Mouse (Mus musculus) urinary bladder, postnatal 25 days (tissue): ENCODE measurements around the gene Krt78.

Source experiments
- DNase-seq: peaks from one replicate; pipeline ENCODE4 v3.0.0; 2022; ENCODE audit warnings: low spot score

Gene Krt78

DNA sequence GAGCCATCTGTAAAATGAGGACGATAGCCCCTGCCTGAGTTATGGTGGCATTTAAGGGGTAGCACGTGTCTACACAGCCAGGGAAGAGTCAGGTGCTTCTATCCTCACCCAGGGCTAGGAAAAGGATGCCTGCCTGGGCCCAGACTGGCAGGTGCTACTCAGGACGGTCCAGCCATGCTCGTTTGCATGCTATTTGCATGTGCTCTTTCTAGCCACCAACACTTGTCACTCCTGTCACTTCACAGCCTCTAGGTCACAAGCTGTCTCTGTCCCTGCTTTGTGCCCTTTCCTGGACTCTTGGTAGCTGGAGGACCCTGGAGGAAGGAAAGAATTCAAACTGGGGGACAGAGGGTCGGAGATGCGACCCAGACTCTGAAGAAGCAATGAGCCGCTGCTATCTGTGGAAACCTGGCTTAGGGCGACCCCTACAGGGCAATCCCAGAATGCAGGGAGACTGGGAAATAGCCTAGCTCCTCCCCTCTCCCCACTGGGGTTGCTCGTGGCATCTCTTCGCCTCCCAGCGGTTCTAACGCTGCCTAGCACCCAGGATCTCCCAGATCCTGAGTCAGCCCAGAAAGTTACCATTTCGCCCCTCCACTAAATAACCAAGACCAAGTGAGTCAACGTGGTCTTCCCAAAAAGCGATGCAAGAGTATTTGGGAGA, 19.5 kb upstream of the Krt78 start:
- DNase-seq: peak; percentile 98

DNA sequence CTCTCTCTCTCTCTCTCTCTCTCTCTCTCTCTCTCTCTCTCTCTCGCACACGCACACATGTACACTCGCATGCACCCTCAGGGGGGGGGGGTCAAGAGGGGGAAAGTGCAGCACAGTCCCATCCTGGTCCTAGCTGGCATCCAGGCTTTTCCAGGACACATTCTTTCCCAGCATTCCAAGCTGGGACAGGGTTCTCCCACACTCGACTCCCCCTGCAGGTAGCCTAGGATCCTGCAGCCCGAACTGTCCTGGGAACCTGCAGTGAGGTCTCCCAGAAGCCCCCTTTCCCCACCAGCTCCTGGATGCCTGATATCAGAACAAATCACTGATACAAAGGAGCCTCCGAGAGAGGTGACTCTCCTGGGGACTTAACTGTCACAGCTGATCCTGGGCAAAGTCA, 16.4 kb upstream of the Krt78 start:
- peak; percentile 51 for DNase-seq

DNA sequence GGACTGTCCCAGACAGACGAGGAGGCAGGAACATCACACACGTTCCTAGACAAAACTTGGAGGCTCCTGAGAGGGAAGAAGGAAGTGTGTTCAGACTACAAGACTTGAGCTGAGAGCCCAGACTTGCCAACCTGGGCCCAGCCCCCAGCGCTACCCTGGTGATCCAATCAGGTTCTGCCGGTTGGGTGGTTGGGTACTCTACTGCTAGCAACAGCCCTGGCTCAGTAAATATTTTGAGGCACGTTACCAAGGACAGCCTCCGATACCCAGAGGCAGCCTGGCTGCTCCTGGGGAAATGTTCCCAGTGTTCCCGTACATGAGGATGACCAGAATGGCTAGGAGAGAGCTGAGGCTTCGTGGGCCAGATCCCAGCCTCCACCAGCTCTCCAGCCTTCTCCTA, 12.7 kb upstream of the Krt78 start:
- peak; percentile 59 for DNase-seq

DNA sequence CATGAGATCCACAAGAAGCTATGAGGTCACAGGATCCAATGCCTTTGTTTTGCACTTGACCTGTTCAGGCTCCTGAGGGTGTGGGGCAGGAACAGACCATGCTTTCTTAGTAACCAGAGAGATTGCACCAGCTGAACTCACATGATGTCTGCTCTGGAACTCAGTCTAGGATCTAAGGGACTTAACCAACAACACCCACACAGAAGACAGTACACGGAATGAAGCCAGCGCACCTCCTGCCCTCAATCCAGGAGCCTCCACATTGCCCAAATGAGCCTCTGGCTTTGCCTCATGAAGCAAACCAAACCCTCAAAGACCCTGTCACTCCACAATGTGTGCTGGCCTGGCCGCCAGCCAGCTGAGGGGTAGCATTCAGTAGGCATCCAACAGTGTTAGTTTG, 4.8 kb upstream of the Krt78 start:
- DNase-seq: no peak

DNA sequence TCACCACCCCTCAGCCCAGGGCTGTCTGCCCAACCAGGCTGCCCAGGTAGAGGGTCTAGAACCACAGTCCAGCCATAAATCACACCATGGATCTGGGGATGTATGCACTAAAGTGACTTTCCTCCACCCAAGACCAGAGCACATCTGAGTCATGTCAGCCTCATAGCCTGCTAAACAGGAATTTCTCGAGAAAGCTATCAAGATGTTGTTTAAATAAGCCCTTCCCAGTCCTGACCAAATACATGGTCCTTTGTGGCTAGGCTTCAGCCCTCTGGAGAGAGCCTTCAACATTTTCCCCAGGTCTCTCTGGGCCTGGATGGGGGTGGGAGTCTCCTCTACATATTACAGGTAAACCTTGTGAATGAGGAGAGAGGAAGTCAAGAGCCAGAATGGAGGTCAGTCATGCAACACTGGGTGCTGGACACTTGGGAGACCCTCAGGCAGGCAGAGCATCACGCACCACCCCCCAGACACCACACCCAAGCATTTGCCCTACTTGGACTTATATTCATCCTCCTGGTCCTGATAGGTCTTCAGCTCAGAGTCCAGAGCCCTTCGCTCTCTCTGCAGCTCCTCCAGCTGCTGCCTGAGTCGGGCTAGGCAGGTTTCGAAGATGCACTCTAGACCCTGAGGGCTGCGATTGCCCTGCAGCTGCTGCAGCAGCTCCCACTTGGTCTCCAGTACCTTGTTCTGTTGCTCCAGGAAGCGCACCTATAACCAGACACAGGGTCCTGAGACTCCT, 1.2 kb downstream of the Krt78 start:
- DNase-seq: peak; percentile 42

DNA sequence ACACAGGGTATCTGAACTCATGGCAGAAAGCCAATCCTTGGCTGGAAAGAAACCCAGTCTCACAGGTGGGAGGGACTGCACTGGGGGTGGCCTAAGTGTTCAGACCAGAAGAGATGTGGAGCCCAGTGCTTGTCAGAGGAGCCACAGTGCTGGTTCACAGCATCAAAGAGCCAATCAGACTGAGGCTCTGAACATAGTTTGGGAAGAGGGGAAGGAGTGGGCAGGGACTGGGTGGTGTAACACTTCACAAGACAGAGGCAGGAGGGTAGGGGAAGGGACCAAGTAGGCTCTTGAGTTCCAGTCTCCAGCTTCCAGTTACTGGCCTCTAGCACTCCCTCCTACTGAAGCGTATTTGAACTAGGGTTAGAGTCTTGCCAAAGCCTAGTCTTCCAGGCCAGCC, 8.7 kb downstream of the Krt78 start:
- DNase-seq: no peak

DNA sequence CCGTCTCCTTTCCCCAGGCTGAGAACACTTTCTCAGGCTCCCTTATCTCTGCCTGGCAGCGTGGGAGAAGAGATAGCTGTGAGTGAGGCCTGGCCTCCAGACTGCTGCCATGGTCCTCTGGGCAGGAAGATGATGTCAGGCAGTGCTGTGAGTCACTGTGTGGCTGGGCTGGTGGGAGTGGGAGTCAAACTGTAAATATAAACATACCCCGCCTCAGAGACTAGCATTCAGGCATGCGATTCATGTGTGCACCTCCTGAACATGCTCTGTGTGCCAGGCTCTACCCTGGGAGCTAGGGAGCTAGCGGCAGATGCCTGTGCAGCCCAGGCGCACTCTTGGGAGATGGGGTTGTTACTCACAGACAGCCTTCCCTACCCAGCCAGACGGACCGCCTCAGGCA, 12.1 kb downstream of the Krt78 start:
- peak; percentile 24 for DNase-seq

DNA sequence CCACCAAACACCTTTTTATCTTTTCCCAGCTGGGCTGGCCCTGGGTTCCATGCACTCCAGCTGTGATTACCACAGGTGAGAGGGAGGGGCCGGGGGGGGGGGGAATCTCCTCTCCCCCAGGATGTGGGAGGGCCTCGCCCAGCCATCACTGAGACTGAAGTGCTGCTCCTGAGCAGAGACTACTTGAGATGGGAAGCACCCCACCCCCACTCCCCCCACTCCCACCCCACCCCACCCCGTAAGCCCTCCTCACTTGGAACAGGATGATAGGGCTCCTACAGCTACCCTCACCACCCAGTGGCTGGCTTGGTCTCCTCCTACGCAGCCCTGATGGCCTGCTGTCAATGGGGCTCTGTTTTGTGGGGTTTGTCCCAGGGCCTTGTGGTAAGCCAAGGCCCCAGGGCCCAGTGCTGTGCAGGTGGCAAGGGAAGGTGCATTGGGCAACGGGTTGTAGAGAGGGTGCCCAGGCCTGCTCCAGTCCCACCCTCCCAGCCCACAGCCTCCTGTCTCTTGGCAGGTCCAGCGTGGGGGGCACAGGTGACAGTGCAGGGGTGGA, 13.7 kb downstream of the Krt78 start, which contains the start of gene Krt79:
Gene Krt79 (minus strand): TSS at position 51 of the 556 bp plus-strand sequence.
- DNase-seq: no peak

DNA sequence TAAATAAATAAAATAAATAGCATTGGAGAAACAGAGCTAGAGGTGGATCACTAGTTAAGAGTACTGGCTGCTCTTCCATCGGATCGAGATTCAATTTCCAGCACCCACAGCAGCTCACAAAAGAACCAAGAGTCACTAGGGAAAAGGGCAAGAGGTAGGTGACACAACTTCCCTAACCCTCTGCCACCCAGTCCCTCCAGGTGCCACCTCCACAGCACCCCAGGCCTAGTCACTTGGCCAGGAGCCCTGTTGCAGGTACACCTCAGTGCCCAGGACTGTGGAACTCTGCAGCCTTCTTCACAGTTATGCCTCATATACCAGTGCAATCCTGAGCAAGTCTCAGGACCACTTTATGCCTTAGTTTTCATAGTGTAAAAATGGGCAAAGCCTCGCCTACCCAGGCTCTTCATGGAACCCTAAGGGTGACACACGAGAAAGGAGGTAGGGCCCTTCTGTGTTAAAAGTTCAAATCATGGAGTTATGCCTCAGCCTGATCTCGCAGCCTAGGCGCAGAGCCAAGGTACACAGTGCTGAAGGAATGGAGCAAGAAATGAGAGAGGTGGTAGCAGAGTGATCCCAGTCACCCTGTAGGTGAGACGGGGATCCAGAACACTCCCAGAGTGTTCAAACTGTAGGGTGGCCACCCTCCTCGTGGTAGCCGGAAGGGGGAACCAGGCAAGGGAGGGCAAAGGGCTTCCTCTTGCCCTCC, 15.3 kb downstream of the Krt78 start:
- DNase-seq: peak; percentile 36

DNA sequence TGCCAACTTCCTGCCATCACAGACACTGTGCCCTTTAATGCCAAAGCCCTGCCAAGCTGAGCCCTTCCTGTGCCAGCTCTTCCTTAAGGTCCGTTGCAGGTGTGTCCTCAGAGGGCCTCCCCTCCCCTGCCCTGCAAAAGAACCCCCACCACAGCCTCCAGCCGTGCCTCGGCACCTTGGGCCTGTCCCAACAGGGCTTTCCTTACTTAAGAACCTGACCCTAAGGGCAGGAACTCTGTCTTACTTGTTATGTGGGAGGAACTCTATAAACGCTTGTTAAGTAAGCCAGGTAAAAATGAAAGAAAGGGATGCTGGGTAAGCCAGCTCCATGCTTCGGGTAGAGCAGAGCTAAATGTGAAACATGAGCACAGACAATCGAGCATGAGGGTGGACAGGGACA, 21.1 kb downstream of the Krt78 start:
- DNase-seq: no peak

DNA sequence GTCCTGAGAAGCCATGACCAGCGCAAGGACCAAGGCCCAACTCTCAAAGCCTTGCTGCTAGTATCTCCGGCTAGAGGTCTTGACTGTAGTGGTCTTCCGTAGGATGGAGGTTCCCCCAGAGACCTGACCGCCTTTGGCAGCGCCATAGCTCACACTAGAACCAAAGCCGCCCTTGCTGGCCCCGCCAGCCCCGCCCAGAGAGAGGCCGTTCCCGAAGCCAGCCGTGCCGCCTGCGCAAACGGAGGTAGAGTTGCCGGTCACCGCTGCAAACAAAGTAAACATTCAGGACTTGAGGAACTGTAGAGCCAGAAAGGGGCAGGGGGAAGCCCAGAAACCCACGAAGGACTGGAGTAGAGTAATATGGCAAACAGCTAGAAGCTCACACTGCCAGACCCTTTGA, 24.4 kb downstream of the Krt78 start:
- DNase-seq: peak; percentile 49

DNA sequence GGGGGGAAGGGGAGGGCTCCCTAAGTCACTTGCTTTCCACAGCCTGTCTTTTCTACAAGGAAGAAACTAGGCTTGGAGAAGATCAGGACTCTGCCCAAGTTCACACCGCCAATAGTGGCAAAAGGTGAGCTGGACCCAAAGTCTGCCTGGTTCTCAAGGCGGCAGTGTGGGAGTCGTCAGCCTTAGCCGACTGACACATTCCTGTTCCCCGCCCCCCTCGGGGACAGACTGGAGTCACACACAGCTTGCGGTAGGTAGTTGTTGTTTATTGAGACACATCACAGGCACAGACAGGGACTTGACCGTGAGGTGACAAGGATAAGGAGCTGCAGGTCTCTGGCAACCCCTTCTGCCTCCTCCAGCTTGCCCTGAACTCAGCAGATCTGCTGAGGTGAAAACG, 25.0 kb downstream of the Krt78 start:
- no peak for DNase-seq

DNA sequence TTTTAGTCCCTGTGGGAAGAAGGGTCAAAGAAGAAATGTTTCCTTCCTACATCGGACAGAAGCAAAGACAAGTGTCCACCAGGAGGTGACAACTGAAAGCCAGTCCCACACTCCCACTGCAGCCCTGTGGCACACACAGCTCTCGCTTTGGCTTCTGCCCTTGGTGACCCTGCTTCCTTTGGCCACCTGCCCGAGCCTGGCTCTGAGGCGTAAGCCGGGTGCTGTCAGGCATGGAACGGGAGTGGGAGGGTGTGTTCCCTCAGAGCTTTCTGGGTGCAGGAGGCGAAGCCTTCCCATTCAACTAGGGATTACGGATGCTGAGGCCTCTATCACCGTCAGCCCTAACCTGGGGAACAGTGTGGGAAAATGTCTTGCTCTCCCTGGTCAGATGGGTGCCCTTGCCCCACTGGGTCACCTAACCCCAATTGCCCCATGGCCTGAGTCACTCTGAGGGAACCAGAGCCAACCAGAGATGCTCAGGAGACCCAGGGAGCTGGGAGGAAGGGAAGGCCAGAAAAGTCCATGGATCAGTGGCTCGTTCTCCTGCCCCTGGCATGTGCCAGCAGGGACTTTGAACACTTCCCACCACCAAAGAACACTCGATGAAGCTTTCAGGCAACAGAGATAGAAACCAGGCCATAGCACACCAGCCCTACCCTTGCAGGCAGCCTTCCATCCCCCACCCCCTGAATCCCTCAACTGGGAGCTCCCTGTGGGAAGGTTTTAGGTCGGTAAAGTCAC, 26.6 kb downstream of the Krt78 start:
- DNase-seq: no peak

DNA sequence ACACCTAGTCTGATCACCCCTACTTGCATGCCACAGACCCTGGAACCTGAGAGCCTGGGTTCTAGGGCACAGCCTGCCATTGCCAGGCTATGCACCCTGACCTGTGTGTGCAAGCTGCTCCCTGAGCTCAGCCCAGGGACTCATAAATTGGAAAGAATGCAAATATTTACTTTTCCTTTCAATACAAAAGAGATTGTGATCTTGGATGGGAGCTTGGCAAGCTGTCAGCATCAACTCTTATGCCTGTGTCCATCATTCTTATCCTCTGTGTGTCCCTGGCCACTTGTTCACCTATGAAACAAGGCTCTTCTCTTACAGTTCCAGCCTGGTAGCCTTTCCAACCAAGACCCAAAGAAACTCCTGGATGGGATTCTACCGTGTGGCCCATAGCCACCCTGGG, 29.0 kb downstream of the Krt78 start:
- no peak for DNase-seq

DNA sequence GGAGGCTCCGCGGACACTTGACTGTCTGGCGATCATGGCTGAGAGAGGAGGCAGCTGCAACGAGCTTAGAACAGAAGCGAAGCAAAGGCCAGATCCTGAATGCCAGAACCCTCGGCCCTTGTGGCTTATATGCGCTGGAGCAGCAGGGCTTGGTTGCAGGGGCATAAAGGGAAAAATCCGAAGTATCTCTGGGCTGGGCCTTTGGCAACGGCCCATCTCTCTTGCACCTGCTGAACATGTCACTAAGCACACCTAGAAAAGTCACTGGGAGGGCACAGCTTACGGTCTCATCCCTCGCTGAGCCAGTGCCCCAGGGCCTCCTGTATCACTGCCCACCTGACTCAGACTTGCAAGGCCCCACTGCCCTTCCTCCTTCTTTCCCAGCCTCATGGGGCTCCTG, 29.5 kb downstream of the Krt78 start, which contains the start of gene Krt4:
Gene Krt4 (minus strand): TSS at position 101 of the 400 bp plus-strand sequence.
- no peak for DNase-seq

DNA sequence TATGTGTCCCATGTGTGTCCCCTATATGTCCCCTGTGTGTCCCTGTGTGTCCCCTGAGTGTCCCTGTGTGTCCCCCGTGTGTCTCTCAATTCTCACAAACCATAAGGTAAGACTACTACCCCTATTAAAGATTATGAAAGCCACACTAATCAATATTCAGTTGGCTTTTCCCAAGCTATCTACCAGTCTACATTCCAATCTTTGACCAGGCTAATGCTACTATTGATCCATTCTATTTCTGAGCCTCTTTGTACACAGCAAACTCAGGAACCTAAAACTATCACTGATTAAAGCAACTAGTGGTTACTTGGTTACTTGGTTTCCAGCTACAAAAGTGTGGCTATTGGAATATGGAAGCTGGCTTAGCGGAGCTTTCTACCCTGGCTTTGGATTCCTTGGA, 31.8 kb downstream of the Krt78 start:
- DNase-seq: no peak

DNA sequence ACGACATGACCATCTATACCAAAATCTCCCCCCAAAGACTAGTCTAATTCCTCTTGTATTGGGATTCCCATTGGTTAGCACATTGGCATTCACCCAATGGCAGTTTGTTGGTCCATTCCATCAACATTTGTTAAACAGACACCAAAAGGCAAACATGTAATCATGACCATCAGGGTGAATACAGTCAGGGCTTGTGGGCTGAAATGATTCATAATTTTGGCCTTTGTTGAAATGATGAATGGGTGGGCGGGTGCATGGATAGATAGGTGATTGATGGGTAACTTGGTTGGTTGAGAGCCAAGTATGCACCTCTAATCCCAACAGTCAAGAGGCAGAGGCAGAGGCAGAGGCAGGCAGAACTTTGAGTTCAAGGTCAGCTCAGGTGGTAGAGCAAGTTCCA, 38.0 kb downstream of the Krt78 start:
- no peak for DNase-seq

DNA sequence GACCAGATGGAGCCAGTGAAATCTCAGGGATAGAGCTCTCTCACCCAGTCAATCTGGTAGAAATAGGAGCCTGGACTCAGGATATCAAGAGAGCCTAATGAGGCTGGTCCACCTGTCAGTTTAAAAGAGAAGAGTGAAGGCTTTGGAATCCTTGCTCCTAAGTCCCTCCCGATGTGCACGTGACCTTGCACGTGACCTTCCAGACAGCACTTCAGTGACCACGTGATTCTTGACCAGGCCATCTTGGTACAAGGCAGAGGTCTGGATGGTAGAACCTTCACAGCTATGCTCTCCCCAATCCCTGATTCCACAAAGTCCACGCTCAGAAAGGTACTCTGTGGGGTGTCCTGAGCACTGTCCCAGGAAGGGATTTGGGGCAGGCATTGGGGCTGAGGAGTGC, 49.2 kb downstream of the Krt78 start:
- no peak for DNase-seq

DNA sequence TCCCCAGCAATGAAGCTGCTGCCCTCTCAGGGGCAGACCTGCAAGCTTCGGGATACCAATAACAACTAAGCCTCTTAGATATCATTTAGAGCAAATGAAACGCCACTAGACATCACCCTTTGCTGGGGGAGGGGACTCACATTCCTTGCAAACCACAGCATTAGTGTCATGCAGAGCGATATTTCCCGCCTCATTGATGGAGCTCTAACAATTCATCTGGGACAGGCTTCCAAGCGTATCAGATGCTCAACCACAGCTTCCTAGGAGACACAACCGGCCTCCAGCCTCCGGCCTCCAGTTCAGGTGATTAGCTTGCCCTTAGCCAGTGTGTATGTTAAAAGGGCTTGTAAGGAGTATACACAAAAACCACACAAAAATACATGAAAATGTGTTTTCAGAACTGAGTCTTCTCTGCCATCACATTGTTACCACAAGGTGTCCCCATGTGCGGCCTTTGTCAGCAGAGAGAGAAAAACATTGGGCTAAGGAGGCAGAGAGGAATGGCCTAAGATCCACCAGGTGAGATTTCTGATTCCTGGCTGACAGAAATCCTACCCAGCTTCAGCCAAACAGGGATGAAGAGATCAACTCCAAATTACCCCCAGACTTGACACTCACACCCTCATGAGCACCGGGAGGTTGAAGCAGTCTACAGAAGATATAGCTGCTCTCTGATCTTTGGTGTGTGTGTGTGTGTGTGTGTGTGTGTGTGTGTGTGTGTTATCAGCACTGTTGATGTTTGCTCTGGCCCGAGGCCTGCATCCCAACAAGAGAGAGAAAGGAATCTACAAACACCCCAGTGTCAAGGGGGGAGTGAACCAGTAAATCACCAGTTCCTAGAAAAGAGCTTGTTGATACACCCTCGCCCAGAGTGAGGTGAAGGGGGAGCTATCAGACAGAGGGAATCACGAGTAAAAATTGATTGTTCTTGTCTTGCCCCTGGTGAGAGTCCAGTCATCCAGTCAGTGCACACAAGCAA, 51.6 kb downstream of the Krt78 start:
- DNase-seq: no peak
